Mouse (Mus musculus) cerebellum, adult 2 months (tissue): Measurements from ENCODE around the gene Asdurf.

ENCODE experiments used
- CTCF ChIP-seq: fragments of 200-500 bp; IDR thresholded peaks from 2 replicates; pipeline ENCODE4 v1.5.1; 2011; ENCODE audit warnings: low read depth, mild to moderate bottlenecking, control low read depth, low read length, moderate library complexity, borderline replicate concordance; ENCODE audit not compliant: insufficient read depth
- POLR2A ChIP-seq: fragments of 200-500 bp; IDR thresholded peaks from 2 replicates; pipeline ENCODE4 v1.6.1; 2011; ENCODE audit warnings: low read length, control low read depth, borderline replicate concordance; ENCODE audit not compliant: insufficient read depth

GRCm38 (mm10) chr1:53384085-53384688 is 31.8 kb upstream of the Asdurf start:
- TF ChIP-seq CTCF (no peak), POLR2A (no peak)
